Mouse (Mus musculus) intestine, embryonic 16.5 days (tissue): ENCODE results near the gene Sept3. TPM values are rescaled to one million over a fixed set of nuclear protein-coding genes. Genes with fewer than 3 reads are reported as not detected.

Experiments used
- ATAC-seq: fragments of 200-750 bp; cut with Nextera tagmentation; 2 replicates; pipeline ENCODE4 v1.8.0; 2017; ENCODE audit warnings: moderate TSS enrichment, moderate library complexity
- H3K27ac ChIP-seq: fragments of 300-500 bp; sonication (generic); 2 replicates; pipeline ENCODE4 v1.5.1; 2014; ENCODE audit warnings: mild to moderate bottlenecking, low read length
- H3K27me3 ChIP-seq: fragments of 300-500 bp; sonication (generic); replicated peaks from 2 replicates; pipeline ENCODE4 v1.6.1; 2014; ENCODE audit warnings: low read length, control low read depth, mixed read lengths; ENCODE audit not compliant: control insufficient read depth, insufficient read depth
- H3K36me3 ChIP-seq: fragments of 300-500 bp; sonication (generic); 2 replicates; pipeline ENCODE4 v1.6.1; 2014; ENCODE audit warnings: low read length, control low read depth; ENCODE audit not compliant: control insufficient read depth, insufficient read depth
- H3K4me1 ChIP-seq: fragments of 300-500 bp; sonication (generic); 2 replicates; pipeline ENCODE4 v1.6.1; 2014; ENCODE audit warnings: low read length, control low read depth, mixed read lengths; ENCODE audit not compliant: control insufficient read depth, insufficient read depth
- H3K4me2 ChIP-seq: fragments of 300-500 bp; sonication (generic); 2 replicates; pipeline ENCODE4 v1.6.1; 2014; ENCODE audit warnings: low read depth, low read length, control low read depth
- H3K4me3 ChIP-seq: fragments of 300-500 bp; sonication (generic); 2 replicates; pipeline ENCODE4 v1.5.1; 2014; ENCODE audit warnings: mild to moderate bottlenecking, low read length
- H3K9ac ChIP-seq: fragments of 300-500 bp; sonication (generic); 2 replicates; pipeline ENCODE4 v1.6.1; 2014; ENCODE audit warnings: low read depth, low read length
- H3K9me3 ChIP-seq: fragments of 300-500 bp; sonication (generic); 2 replicates; pipeline ENCODE4 v1.6.1; 2016; ENCODE audit warnings: low read length, control low read depth; ENCODE audit not compliant: control insufficient read depth
- WGBS: fragments of 180-500 bp; shearing (Covaris S2); extraction: QIAGEN DNeasy Blood & Tissue Kit; methylation state at CpG from one replicate; pipeline ENCODE4 v1.1.7; 2014; 5-methylcytosine and 5-hydroxymethylcytosine counted together
- polyA plus RNA-seq: library from polyadenylated mRNA; unstranded; fragments of >200 nt; fragmentation: Nextera tagmentation; extraction: Ambion mirVana; gene quantifications from 2 replicates; pipeline ENCODE4 v1.2.1, GENCODE M21; 2015

Sept3 gene
- 4.2 and 4.4 TPM in 2 replicates for polyA plus RNA-seq

DNA sequence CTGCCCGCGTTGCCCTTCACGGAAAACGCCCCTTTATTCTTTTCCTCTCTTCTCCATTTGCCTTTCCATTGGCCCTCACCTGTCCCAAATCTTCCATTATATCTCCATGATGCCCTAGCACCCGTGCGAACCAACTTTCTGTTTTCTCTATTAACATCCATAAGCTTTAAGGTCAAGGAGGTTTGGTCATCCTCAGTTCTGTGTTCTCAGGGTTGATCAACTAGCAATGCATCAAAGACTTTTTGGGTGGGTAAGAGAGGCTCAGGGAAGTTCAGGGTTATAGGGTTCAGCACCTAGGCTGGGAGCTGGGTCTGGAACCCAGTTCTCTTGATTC is at the start of gene Sept3:
Sept3 (plus strand) TSS at position 301 of the 334 bp plus-strand sequence.
- Histone ChIP-seq H3K4me1 (peaks cover 12% of the 10 kb centered on the region), H3K27ac (no peak within 1 kb of the TSS; the same call in 1 of the 2 replicates)
- 32% methylated on average over 6 of the region's 6 CpGs for WGBS

DNA sequence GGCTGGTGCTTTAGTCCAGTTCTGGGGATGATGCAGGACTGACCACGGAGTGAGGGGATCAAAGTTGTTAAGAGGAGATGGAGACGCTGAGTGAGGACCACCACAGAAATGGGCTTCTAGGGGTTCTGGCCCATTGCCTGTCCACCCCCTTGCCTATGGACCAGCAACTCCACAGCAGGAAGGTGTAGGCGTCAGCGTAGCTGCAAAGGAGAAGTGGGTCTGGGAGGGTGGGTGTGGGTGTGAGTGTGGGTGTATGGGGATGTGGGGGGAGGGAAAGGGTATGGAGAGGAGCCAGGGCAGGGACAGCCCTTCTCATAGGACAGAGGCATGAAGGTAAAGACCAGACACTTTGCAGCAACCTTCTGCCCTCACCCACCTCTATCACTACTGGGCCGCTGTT is 48.9 kb upstream of the Sept3 start:
- Histone ChIP-seq H3K4me1 (peaks cover 9% of the 10 kb centered on the region; the same call in 1 of the 2 replicates), H3K36me3 (no peaks in the 10 kb centered on the region), H3K27me3 (peaks cover 13% of the 10 kb centered on the region), H3K4me3 (no peak overlapping the region), H3K4me2 (no peak overlapping the region), H3K27ac (no peak overlapping the region), H3K9me3 (no peaks in the 10 kb centered on the region), H3K9ac (no peak overlapping the region)
- 93% methylated on average over 5 of the region's 5 CpGs for WGBS
- no peak for ATAC-seq

More for the DNA sequence above, at the start of gene Sept3:
- peak within 1 kb of the TSS; percentile 62 for H3K9ac ChIP-seq
- H3K36me3 ChIP-seq: no peaks in the 10 kb centered on the region
- H3K27me3 ChIP-seq: peaks cover 32% of the 10 kb centered on the region
- ATAC-seq: no peak
- peak within 1 kb of the TSS; percentile 98 for H3K4me2 ChIP-seq
- H3K9me3 ChIP-seq: no peaks in the 10 kb centered on the region
- peak within 1 kb of the TSS; percentile 57 for H3K4me3 ChIP-seq

DNA sequence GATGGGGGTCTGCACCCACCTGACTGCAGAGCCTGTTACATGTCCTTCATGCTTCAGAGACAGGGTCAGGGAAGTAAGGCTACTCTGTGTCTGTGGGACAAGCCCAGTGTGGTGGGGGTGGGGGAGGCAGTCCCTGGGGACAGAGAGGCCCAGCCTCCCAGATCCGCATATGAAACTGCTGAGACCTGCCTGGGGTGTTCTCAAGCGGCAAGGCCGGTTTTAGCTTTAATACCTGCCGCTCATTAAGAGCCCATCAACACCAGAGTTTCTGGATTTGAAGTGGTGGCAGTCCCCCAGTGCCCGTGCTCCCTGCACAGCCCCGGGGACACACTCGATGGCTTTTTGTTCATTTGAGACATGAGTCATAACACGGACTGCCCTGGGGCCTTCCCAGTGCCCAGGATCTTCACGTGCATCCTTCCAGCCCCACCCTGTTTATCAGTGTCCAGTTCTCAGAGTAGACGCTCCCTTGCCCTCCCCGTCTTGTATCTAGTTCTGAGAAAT is 45.1 kb upstream of the Sept3 start:
- Histone ChIP-seq H3K9ac (no peak overlapping the region), H3K27me3 (peaks cover 2% of the 10 kb centered on the region), H3K36me3 (no peaks in the 10 kb centered on the region), H3K9me3 (no peaks in the 10 kb centered on the region), H3K27ac (no peak overlapping the region), H3K4me3 (no peak overlapping the region), H3K4me2 (no peak overlapping the region), H3K4me1 (0 out of 2 replicates have a peak, but pooled peaks cover under 1% of the 10 kb centered on the region)
- 58% methylated on average over 11 of the region's 11 CpGs for WGBS
- ATAC-seq: peak; percentile 52

- H3K27ac ChIP-seq: no peak overlapping the region
- H3K4me1 ChIP-seq: no peaks in the 10 kb centered on the region
- no peak overlapping the region for H3K4me3 ChIP-seq
- no peak overlapping the region for H3K4me2 ChIP-seq
- no peaks in the 10 kb centered on the region for H3K36me3 ChIP-seq
- no peak for ATAC-seq
- H3K27me3 ChIP-seq: no peaks in the 10 kb centered on the region; the same call in 1 of the 2 replicates
- no peak overlapping the region; the same call in 1 of the 2 replicates for H3K9ac ChIP-seq
- 82% methylated on average over 6 of the region's 6 CpGs for WGBS
- H3K9me3 ChIP-seq: no peaks in the 10 kb centered on the region
These were observed 44.5 kb upstream of the Sept3 start for GRCm38 (mm10) chr15:82230098-82230611.

GRCm38 (mm10) chr15:82231100-82231499 is 43.6 kb upstream of the Sept3 start:
- 65% methylated on average over 4 of the region's 4 CpGs for WGBS
- no peak for ATAC-seq

DNA sequence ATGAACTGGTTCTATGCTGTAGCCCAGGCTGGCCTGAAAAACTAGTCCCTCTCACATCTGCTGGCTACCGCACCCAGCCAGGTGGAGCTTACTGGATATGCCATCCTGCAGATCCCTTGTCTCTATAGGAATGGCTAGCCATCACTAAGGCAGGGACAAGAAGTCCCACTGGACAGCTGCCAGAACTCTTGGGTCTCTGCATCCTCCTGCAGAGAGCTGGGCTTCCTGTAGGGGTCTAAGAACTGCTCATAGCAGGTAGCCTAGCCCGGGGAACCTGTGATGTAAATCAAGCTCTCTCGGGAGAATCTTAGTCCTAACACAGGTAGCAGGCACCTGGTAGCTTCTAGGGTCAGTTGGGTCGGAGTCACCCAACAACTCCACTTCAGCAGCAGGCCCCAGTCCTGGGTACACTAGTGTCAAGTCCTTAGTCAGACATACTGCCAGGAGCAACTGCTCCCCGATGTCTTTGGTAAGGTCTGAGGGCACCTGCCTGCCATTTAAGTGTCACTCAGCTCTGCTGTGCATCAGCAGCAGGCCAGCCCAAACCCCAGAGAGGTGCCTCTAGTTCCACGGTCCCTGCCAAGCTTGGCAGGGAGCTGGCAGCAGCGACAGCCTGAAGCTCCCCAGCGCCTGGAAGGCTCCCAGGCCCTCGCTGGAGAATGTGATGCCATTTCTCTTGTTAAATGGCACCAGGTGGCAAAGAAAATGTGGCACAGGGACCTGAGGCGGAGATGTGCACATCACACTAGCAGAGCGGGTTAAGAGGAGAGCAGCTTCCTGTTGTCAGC is 42.9 kb upstream of the Sept3 start:
- ATAC-seq: no peak
- Histone ChIP-seq H3K4me2 (no peak overlapping the region), H3K27me3 (no peaks in the 10 kb centered on the region; the same call in 1 of the 2 replicates), H3K9ac (no peak overlapping the region), H3K27ac (no peak overlapping the region), H3K4me3 (no peak overlapping the region), H3K9me3 (no peaks in the 10 kb centered on the region), H3K4me1 (no peaks in the 10 kb centered on the region), H3K36me3 (no peaks in the 10 kb centered on the region)
- 71% methylated on average over 11 of the region's 11 CpGs for WGBS

More at GRCm38 (mm10) chr15:82231100-82231499, 43.6 kb upstream of the Sept3 start:
- Histone ChIP-seq H3K36me3 (no peaks in the 10 kb centered on the region), H3K4me1 (no peaks in the 10 kb centered on the region), H3K4me2 (no peak overlapping the region), H3K9ac (no peak overlapping the region), H3K27ac (no peak overlapping the region), H3K27me3 (no peaks in the 10 kb centered on the region; the same call in 1 of the 2 replicates), H3K4me3 (no peak overlapping the region), H3K9me3 (no peaks in the 10 kb centered on the region)

- Histone ChIP-seq H3K27me3 (no peaks in the 10 kb centered on the region), H3K36me3 (no peaks in the 10 kb centered on the region), H3K4me2 (no peak overlapping the region), H3K4me1 (no peaks in the 10 kb centered on the region), H3K4me3 (no peak overlapping the region), H3K27ac (no peak overlapping the region), H3K9me3 (no peaks in the 10 kb centered on the region), H3K9ac (no peak overlapping the region)
- WGBS: 76% methylated on average over 4 of the region's 4 CpGs
- no peak for ATAC-seq
These were observed 42.0 kb upstream of the Sept3 start for GRCm38 (mm10) chr15:82232651-82233050.

DNA sequence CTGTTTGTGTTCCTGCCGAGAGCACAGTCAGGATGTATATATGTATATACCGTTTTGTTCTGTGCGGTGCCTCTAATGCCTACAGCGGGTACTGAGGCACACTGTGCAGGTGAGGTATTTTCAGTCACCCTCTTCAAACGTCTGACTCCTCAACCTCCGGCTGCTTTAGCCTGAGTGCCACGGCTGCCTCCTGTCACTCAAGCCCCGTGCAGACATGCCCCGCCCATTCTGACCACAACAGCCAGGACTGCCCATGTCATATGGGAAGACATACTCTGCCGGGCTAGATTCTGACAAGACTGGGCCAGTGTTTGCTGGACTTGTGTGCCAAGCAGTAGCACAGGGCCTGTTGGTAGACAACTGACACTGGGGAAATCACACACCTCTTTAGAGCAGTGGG is 39.0 kb upstream of the Sept3 start:
- Histone ChIP-seq H3K4me3 (no peak overlapping the region), H3K27ac (no peak overlapping the region), H3K9ac (no peak overlapping the region), H3K27me3 (no peaks in the 10 kb centered on the region), H3K4me1 (no peaks in the 10 kb centered on the region), H3K4me2 (no peak overlapping the region), H3K9me3 (no peaks in the 10 kb centered on the region), H3K36me3 (0 out of 2 replicates have a peak, but pooled peaks cover 2% of the 10 kb centered on the region)
- WGBS: 73% methylated on average over 10 of the region's 10 CpGs
- ATAC-seq: no peak

- peak; percentile 72 for ATAC-seq
- H3K36me3 ChIP-seq: 0 out of 2 replicates have a peak, but pooled peaks cover 2% of the 10 kb centered on the region
- H3K27ac ChIP-seq: no peak overlapping the region
- no peaks in the 10 kb centered on the region for H3K9me3 ChIP-seq
- no peaks in the 10 kb centered on the region for H3K4me1 ChIP-seq
- no peak overlapping the region for H3K4me3 ChIP-seq
- no peaks in the 10 kb centered on the region for H3K27me3 ChIP-seq
- no peak overlapping the region for H3K4me2 ChIP-seq
- H3K9ac ChIP-seq: no peak overlapping the region
- 14% methylated on average over 5 of the region's 5 CpGs for WGBS
These were observed 38.1 kb upstream of the Sept3 start for GRCm38 (mm10) chr15:82236565-82236964.
